Mouse (Mus musculus): Measurements from ENCODE around the gene Dscam. TPM values are rescaled to one million over a fixed set of nuclear protein-coding genes. Genes with fewer than 3 reads are reported as not detected.

The Dscam gene
- total and polyA plus RNA-seq, 2 experiments from 2014 or later, result 7.9 to 29.1 TPM

GRCm38 (mm10) chr16:96617772-96618171 lies 552.8 kb downstream of the Dscam start:
- no peak for DNase-seq
- no peaks in the 10 kb centered on the region for H3K9me3 ChIP-seq (ENCODE audit: low read length)
- no peaks in the 10 kb centered on the region for H3K27me3 ChIP-seq (ENCODE audit: insufficient read depth, low read length)
- 40% methylated on average over 4 of the region's 4 CpGs for WGBS
- peaks cover 6% of the 10 kb centered on the region for H3K36me3 ChIP-seq (ENCODE audit: insufficient read depth)
- H3K27ac ChIP-seq (ENCODE audit: low read depth, low read length), result no peak overlapping the region
- no peak overlapping the region for H3K9ac ChIP-seq
- ATAC-seq, result peak; percentile 58; the same call in 1 of the 2 replicates
- H3K4me1 ChIP-seq (ENCODE audit: insufficient read depth), result peaks cover 8% of the 10 kb centered on the region; the same call in 1 of the 2 replicates
- no peak overlapping the region for H3K4me2 ChIP-seq (ENCODE audit: low read depth)
- no peak for TF ChIP-seq CTCF (IDR thresholded peaks at IDR 0.05; ENCODE audit: low read depth)
- no peak overlapping the region for H3K4me3 ChIP-seq (ENCODE audit: low read depth, low read length)

- Histone ChIP-seq H3K4me3 (ENCODE audit: low read depth, low read length) (no peak overlapping the region), H3K36me3 (ENCODE audit: insufficient read depth) (peaks cover 8% of the 10 kb centered on the region), H3K4me2 (ENCODE audit: low read depth) (no peak overlapping the region), H3K4me1 (ENCODE audit: insufficient read depth) (peaks cover 4% of the 10 kb centered on the region; the same call in 1 of the 2 replicates), H3K9ac (no peak overlapping the region), H3K9me3 (ENCODE audit: low read length) (no peaks in the 10 kb centered on the region), H3K27me3 (ENCODE audit: insufficient read depth, low read length) (no peaks in the 10 kb centered on the region), H3K27ac (ENCODE audit: low read depth, low read length) (no peak overlapping the region)
- WGBS, result 53% methylated on average over 4 of the region's 4 CpGs
- no peak for ATAC-seq
- DNase-seq, result no peak
- no peak for TF ChIP-seq CTCF (IDR thresholded peaks at IDR 0.05; ENCODE audit: low read depth)
Measured at GRCm38 (mm10) chr16:96613275-96613674, 557.3 kb downstream of the Dscam start.

- Histone ChIP-seq H3K4me1 (ENCODE audit: insufficient read depth) (no peaks in the 10 kb centered on the region), H3K4me3 (ENCODE audit: low read depth, low read length) (no peak overlapping the region), H3K36me3 (ENCODE audit: insufficient read depth) (peaks cover 12% of the 10 kb centered on the region), H3K9me3 (ENCODE audit: low read length) (no peaks in the 10 kb centered on the region), H3K9ac (no peak overlapping the region), H3K27ac (ENCODE audit: low read depth, low read length) (no peak overlapping the region), H3K4me2 (ENCODE audit: low read depth) (no peak overlapping the region), H3K27me3 (ENCODE audit: insufficient read depth, low read length) (no peaks in the 10 kb centered on the region)
- 87% methylated on average over 1 of the region's 1 CpGs for WGBS
- no peak for ATAC-seq
- TF ChIP-seq CTCF (IDR thresholded peaks at IDR 0.05; ENCODE audit: low read depth), result peak; percentile 55
- peak; percentile 24 for DNase-seq
Measured at GRCm38 (mm10) chr16:96610806-96611205, 559.7 kb downstream of the Dscam start.

GRCm38 (mm10) chr16:96602206-96602605 lies 568.3 kb downstream of the Dscam start:
- no peaks in the 10 kb centered on the region; the same call in 1 of the 2 replicates for H3K36me3 ChIP-seq (ENCODE audit: insufficient read depth)
- H3K4me2 ChIP-seq (ENCODE audit: low read depth), result no peak overlapping the region
- H3K9ac ChIP-seq, result no peak overlapping the region
- H3K9me3 ChIP-seq (ENCODE audit: low read length), result no peaks in the 10 kb centered on the region
- no peaks in the 10 kb centered on the region for H3K27me3 ChIP-seq (ENCODE audit: insufficient read depth, low read length)
- no peaks in the 10 kb centered on the region for H3K4me1 ChIP-seq (ENCODE audit: insufficient read depth)
- ATAC-seq, result no peak
- H3K27ac ChIP-seq (ENCODE audit: low read depth, low read length), result no peak overlapping the region
- WGBS, result 82% methylated on average over 2 of the region's 2 CpGs
- no peak for DNase-seq
- H3K4me3 ChIP-seq (ENCODE audit: low read depth, low read length), result no peak overlapping the region
- TF ChIP-seq CTCF (IDR thresholded peaks at IDR 0.05; ENCODE audit: low read depth), result no peak

GRCm38 (mm10) chr16:96600791-96601190 lies 569.8 kb downstream of the Dscam start:
- no peak overlapping the region for H3K9ac ChIP-seq
- H3K27me3 ChIP-seq (ENCODE audit: insufficient read depth, low read length), result no peaks in the 10 kb centered on the region
- H3K27ac ChIP-seq (ENCODE audit: low read depth, low read length), result no peak overlapping the region
- WGBS, result 95% methylated on average over 11 of the region's 11 CpGs
- DNase-seq (no peak), ATAC-seq (no peak)
- H3K36me3 ChIP-seq (ENCODE audit: insufficient read depth), result no peaks in the 10 kb centered on the region; the same call in 1 of the 2 replicates
- TF ChIP-seq CTCF (IDR thresholded peaks at IDR 0.05; ENCODE audit: low read depth), result no peak
- H3K4me1 ChIP-seq (ENCODE audit: insufficient read depth), result no peaks in the 10 kb centered on the region
- H3K4me2 ChIP-seq (ENCODE audit: low read depth), result no peak overlapping the region
- H3K4me3 ChIP-seq (ENCODE audit: low read depth, low read length), result no peak overlapping the region
- H3K9me3 ChIP-seq (ENCODE audit: low read length), result no peaks in the 10 kb centered on the region

- no peak for TF ChIP-seq CTCF (IDR thresholded peaks at IDR 0.05; ENCODE audit: low read depth)
- Histone ChIP-seq H3K9ac (no peak overlapping the region), H3K36me3 (ENCODE audit: insufficient read depth) (no peaks in the 10 kb centered on the region; the same call in 1 of the 2 replicates), H3K4me2 (ENCODE audit: low read depth) (no peak overlapping the region), H3K4me3 (ENCODE audit: low read depth, low read length) (no peak overlapping the region), H3K27me3 (ENCODE audit: insufficient read depth, low read length) (no peaks in the 10 kb centered on the region), H3K4me1 (ENCODE audit: insufficient read depth) (no peaks in the 10 kb centered on the region), H3K27ac (ENCODE audit: low read depth, low read length) (no peak overlapping the region), H3K9me3 (ENCODE audit: low read length) (no peaks in the 10 kb centered on the region)
- no peak for DNase-seq
- WGBS, result 77% methylated on average over 3 of the region's 3 CpGs
- ATAC-seq, result no peak
Measured at GRCm38 (mm10) chr16:96599401-96600060, 571.0 kb downstream of the Dscam start.

- H3K27me3 ChIP-seq (ENCODE audit: insufficient read depth, low read length), result no peaks in the 10 kb centered on the region
- no peak overlapping the region for H3K27ac ChIP-seq (ENCODE audit: low read depth, low read length)
- no peak for TF ChIP-seq CTCF (IDR thresholded peaks at IDR 0.05; ENCODE audit: low read depth)
- no peak overlapping the region for H3K4me2 ChIP-seq (ENCODE audit: low read depth)
- no peak overlapping the region for H3K4me3 ChIP-seq (ENCODE audit: low read depth, low read length)
- H3K9me3 ChIP-seq (ENCODE audit: low read length), result no peaks in the 10 kb centered on the region
- no peaks in the 10 kb centered on the region for H3K4me1 ChIP-seq (ENCODE audit: insufficient read depth)
- H3K36me3 ChIP-seq (ENCODE audit: insufficient read depth), result no peaks in the 10 kb centered on the region
- H3K9ac ChIP-seq, result no peak overlapping the region
- ATAC-seq (peak; percentile 77), DNase-seq (peak; percentile 46)
- 72% methylated on average over 5 of the region's 5 CpGs for whole genome bisulfite sequencing
Measured at GRCm38 (mm10) chr16:96575841-96576240, 594.7 kb downstream of the Dscam start.

Measured in forebrain, postnatal 0 days (tissue).